12 mouse cellular contexts compared by ENCODE assay signal in the genomic region with DNA sequence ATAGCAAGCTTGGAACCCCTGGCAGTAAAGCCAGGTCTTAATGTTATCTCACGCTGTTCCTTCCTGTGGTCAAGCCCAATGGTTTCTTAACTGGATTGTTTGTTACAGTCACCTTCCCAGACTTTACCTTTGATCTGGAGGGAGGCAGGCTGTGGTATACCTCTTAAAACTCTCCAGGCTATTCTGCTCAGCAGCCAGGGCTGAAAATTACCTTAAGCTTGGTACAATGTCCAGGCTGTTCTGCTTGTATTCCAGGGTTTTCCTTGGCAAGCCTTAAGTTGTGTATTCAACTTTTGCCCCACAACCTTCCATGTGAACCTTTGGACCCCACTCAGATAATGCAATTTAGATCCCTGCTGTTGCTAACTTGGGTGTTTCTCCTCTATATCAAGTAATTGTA. TPM values are rescaled to one million over a fixed set of nuclear protein-coding genes. Genes with fewer than 3 reads are reported as not detected.
DNase-seq lines count a peak whose midpoint lies in the region; ATAC-seq and TF ChIP-seq lines count a peak whose summit lies in the region.
"Had no signal": no experiment of that assay in that cellular context is flagged by ENCODE, and none has a peak within 500 bp of the region (broad histone marks: within the 10 kb centered on the region; RNA-seq: fewer than 3 reads in every experiment).

No protein-coding gene starts in this region.

- H3K9me3 ChIP-seq in embryonic facial prominence, embryonic 12.5 days = no peaks in the 10 kb centered on the region
- H3K9me3 ChIP-seq in embryonic facial prominence, embryonic 10.5 days = no peaks in the 10 kb centered on the region
- no peaks in the 10 kb centered on the region for H3K9me3 ChIP-seq in kidney, embryonic 14.5 days (ENCODE audit: control insufficient read depth, low read length)
- no peaks in the 10 kb centered on the region for H3K9me3 ChIP-seq in liver, embryonic 16.5 days (replicated peaks; ENCODE audit: control insufficient read depth, low read length)
- H3K9me3 ChIP-seq: midbrain, embryonic 12.5 days had no signal

- 84% methylated on average over 1 of the region's 1 CpGs for WGBS in embryonic facial prominence, embryonic 12.5 days
- WGBS in embryonic facial prominence, embryonic 10.5 days = 81% methylated on average over 1 of the region's 1 CpGs
- 61% methylated on average over 1 of the region's 1 CpGs for WGBS in kidney, embryonic 14.5 days
- WGBS in kidney, adult 2 months = 41% methylated on average over 1 of the region's 1 CpGs
- 11% methylated on average over 1 of the region's 1 CpGs for WGBS in liver, embryonic 16.5 days (ENCODE audit: insufficient replicate concordance)

- no peak for TF ChIP-seq POLR2A in kidney, adult 2 months (IDR thresholded peaks at IDR 0.05; ENCODE audit: low read depth, low read length)

- ATAC-seq in embryonic facial prominence, embryonic 12.5 days (ENCODE audit: insufficient number of reproducible peaks, insufficient read depth, low FRiP score, low TSS enrichment) = no peak
- no peak for ATAC-seq in kidney, embryonic 14.5 days (ENCODE audit: low FRiP score, low TSS enrichment)
- no peak for ATAC-seq in liver, embryonic 16.5 days (ENCODE audit: low read depth)
- ATAC-seq: inflammation-experienced regulatory T-cells, adult 6 months had no signal

- TF ChIP-seq CTCF in kidney, adult 2 months (conservative IDR thresholded peaks at IDR 0.05; ENCODE audit: insufficient read depth, insufficient read length, low read depth, low read length) = no peak

- no peak for DNase-seq in embryonic facial prominence, embryonic 10.5 days (ENCODE audit: low spot score)
- DNase-seq in kidney, adult 18-20 months = peak; percentile 45
- DNase-seq in kidney, adult 2 months = peak; percentile 88
- DNase-seq in right cerebral cortex, postnatal 36 days (ENCODE audit: low spot score in 2 of 2) = no peak
- no peak for DNase-seq in embryo, embryonic 10.5 days (ENCODE audit: low spot score)
- DNase-seq: adrenal gland, postnatal 10 days; cerebellum, adult 11 months had no signal

- H3K4me1 ChIP-seq in embryonic facial prominence, embryonic 12.5 days = peaks cover 16% of the 10 kb centered on the region
- H3K4me1 ChIP-seq in embryonic facial prominence, embryonic 10.5 days = peaks cover 18% of the 10 kb centered on the region
- H3K4me1 ChIP-seq in kidney, embryonic 14.5 days (ENCODE audit: control insufficient read depth, insufficient read depth, low read length) = peaks cover 14% of the 10 kb centered on the region
- peaks cover 7% of the 10 kb centered on the region; the same call in 1 of the 2 replicates for H3K4me1 ChIP-seq in kidney, adult 2 months (ENCODE audit: control insufficient read depth, insufficient read depth, low read length)
- peaks cover 39% of the 10 kb centered on the region for H3K4me1 ChIP-seq in liver, embryonic 16.5 days (ENCODE audit: control insufficient read depth, low read depth, low read length)

- H3K9ac ChIP-seq in embryonic facial prominence, embryonic 12.5 days = no peak overlapping the region
- H3K9ac ChIP-seq in kidney, embryonic 14.5 days (ENCODE audit: low read depth, low read length) = no peak overlapping the region
- peak overlapping the region; percentile 38 for H3K9ac ChIP-seq in liver, embryonic 16.5 days (ENCODE audit: low read depth, low read length)

- no peaks in the 10 kb centered on the region for H3K36me3 ChIP-seq in embryonic facial prominence, embryonic 12.5 days
- H3K36me3 ChIP-seq in embryonic facial prominence, embryonic 10.5 days (replicated peaks) = peaks cover 6% of the 10 kb centered on the region
- H3K36me3 ChIP-seq in kidney, embryonic 14.5 days (ENCODE audit: control insufficient read depth, insufficient read depth, low read length) = no peaks in the 10 kb centered on the region
- H3K36me3 ChIP-seq in kidney, adult 2 months (ENCODE audit: control insufficient read depth, insufficient read depth, low read length) = no peaks in the 10 kb centered on the region; the same call in 1 of the 2 replicates
- no peaks in the 10 kb centered on the region for H3K36me3 ChIP-seq in liver, embryonic 16.5 days (ENCODE audit: control insufficient read depth, insufficient read depth)

- H3K4me2 ChIP-seq in embryonic facial prominence, embryonic 12.5 days (replicated peaks) = peak overlapping the region; percentile 61; the same call in 1 of the 2 replicates
- no peak overlapping the region for H3K4me2 ChIP-seq in kidney, embryonic 14.5 days (replicated peaks; ENCODE audit: low read depth, low read length)
- H3K4me2 ChIP-seq in liver, embryonic 16.5 days (ENCODE audit: low read depth, low read length) = peak overlapping the region; percentile 65

- H3K4me3 ChIP-seq in embryonic facial prominence, embryonic 12.5 days = no peak overlapping the region
- no peak overlapping the region; the same call in 1 of the 2 replicates for H3K4me3 ChIP-seq in embryonic facial prominence, embryonic 10.5 days
- no peak overlapping the region for H3K4me3 ChIP-seq in kidney, embryonic 14.5 days (ENCODE audit: low read length)
- H3K4me3 ChIP-seq in kidney, adult 2 months (ENCODE audit: insufficient read depth, low read depth, low read length) = no peak overlapping the region
- H3K4me3 ChIP-seq in liver, embryonic 16.5 days (ENCODE audit: low read depth, low read length) = peak overlapping the region; percentile 26

- no peaks in the 10 kb centered on the region for H3K27me3 ChIP-seq in embryonic facial prominence, embryonic 12.5 days
- no peaks in the 10 kb centered on the region for H3K27me3 ChIP-seq in embryonic facial prominence, embryonic 10.5 days (replicated peaks; ENCODE audit: low read depth, poor library complexity, severe bottlenecking)
- H3K27me3 ChIP-seq in kidney, embryonic 14.5 days (ENCODE audit: control insufficient read depth, insufficient read depth, low read length) = no peaks in the 10 kb centered on the region
- no peaks in the 10 kb centered on the region for H3K27me3 ChIP-seq in kidney, adult 2 months (replicated peaks; ENCODE audit: control insufficient read depth, insufficient read depth, low read length)
- no peaks in the 10 kb centered on the region for H3K27me3 ChIP-seq in liver, embryonic 16.5 days (ENCODE audit: control insufficient read depth, insufficient read depth, low read depth, low read length)
- H3K27me3 ChIP-seq: midbrain, embryonic 12.5 days had no signal

- H3K27ac ChIP-seq in embryonic facial prominence, embryonic 12.5 days = no peak overlapping the region
- no peak overlapping the region for H3K27ac ChIP-seq in embryonic facial prominence, embryonic 10.5 days (replicated peaks)
- no peak overlapping the region for H3K27ac ChIP-seq in kidney, embryonic 14.5 days (ENCODE audit: low read depth, low read length)
- peak overlapping the region; percentile 58 for H3K27ac ChIP-seq in kidney, adult 2 months (ENCODE audit: insufficient read depth, low read depth, low read length)
- H3K27ac ChIP-seq in liver, embryonic 16.5 days (ENCODE audit: low read length) = peak overlapping the region; percentile 68
- H3K27ac ChIP-seq: midbrain, embryonic 12.5 days had no signal

RNA-seq across cellular contexts. Expression of gene Usf3, which starts 2.0 kb away (rescaled TPM):
- polyA plus RNA-seq in embryonic facial prominence, embryonic 12.5 days (2016; fragmentation: Nextera tagmentation; extraction: Ambion mirVana) = 3.4 and 3.5 TPM in 2 replicates
- 2.6 TPM in 2 replicates for polyA plus RNA-seq in embryonic facial prominence, embryonic 10.5 days (2016; fragmentation: Nextera tagmentation; extraction: Ambion mirVana)
- polyA plus RNA-seq in kidney, embryonic 14.5 days (2014; fragmentation: Nextera tagmentation; extraction: Ambion mirVana) = 5.7 and 6.6 TPM in 2 replicates
- polyA plus RNA-seq in kidney, adult 2 months (2012; rRNA removed) = 12.6 and 13.2 TPM in 2 replicates
- 1.4 and 1.5 TPM in 2 replicates for polyA plus RNA-seq in liver, embryonic 16.5 days (2015; fragmentation: Nextera tagmentation; extraction: Ambion mirVana)

RNA-seq across cellular contexts. Expression of gene Naa50, which starts 35.4 kb away (rescaled TPM):
- polyA plus RNA-seq in embryonic facial prominence, embryonic 12.5 days (2016; fragmentation: Nextera tagmentation; extraction: Ambion mirVana) = 114 and 125 TPM in 2 replicates
- polyA plus RNA-seq in embryonic facial prominence, embryonic 10.5 days (2016; fragmentation: Nextera tagmentation; extraction: Ambion mirVana) = 133 and 135 TPM in 2 replicates
- polyA plus RNA-seq in kidney, embryonic 14.5 days (2014; fragmentation: Nextera tagmentation; extraction: Ambion mirVana) = 70.9 and 77.4 TPM in 2 replicates
- 8.8 and 9.3 TPM in 2 replicates for polyA plus RNA-seq in kidney, adult 2 months (2012; rRNA removed)
- polyA plus RNA-seq in liver, embryonic 16.5 days (2015; fragmentation: Nextera tagmentation; extraction: Ambion mirVana) = 52.5 and 58.0 TPM in 2 replicates

RNA-seq across cellular contexts. Expression of gene Atp6v1a, which starts 35.5 kb away (rescaled TPM):
- polyA plus RNA-seq in embryonic facial prominence, embryonic 12.5 days (2016; fragmentation: Nextera tagmentation; extraction: Ambion mirVana) = 40.7 and 44.9 TPM in 2 replicates
- polyA plus RNA-seq in embryonic facial prominence, embryonic 10.5 days (2016; fragmentation: Nextera tagmentation; extraction: Ambion mirVana) = 40.5 and 42.8 TPM in 2 replicates
- 49.1 and 75.6 TPM in 2 replicates for polyA plus RNA-seq in kidney, embryonic 14.5 days (2014; fragmentation: Nextera tagmentation; extraction: Ambion mirVana)
- polyA plus RNA-seq in kidney, adult 2 months (2012; rRNA removed) = 115 and 139 TPM in 2 replicates
- polyA plus RNA-seq in liver, embryonic 16.5 days (2015; fragmentation: Nextera tagmentation; extraction: Ambion mirVana) = 24.8 and 25.4 TPM in 2 replicates

Comparison
In these comparisons a context has a peak if more than half of its experiments do, and no peak if none do; other contexts are left out.
1. H3K27ac ChIP-seq: peak in kidney, adult 2 months (single experiment) and liver, embryonic 16.5 days (single experiment); none in embryonic facial prominence, embryonic 12.5 days (single experiment), embryonic facial prominence, embryonic 10.5 days (single experiment) and kidney, embryonic 14.5 days (single experiment).
2. DNase-seq: peak in kidney, adult 18-20 months (single experiment) and kidney, adult 2 months (single experiment); none in embryonic facial prominence, embryonic 10.5 days (single experiment), right cerebral cortex, postnatal 36 days (0 of 2) and embryo, embryonic 10.5 days (single experiment).